Mouse (Mus musculus) lung, embryonic 16.5 days (tissue): ENCODE results near the gene Mmgt2. TPM values are rescaled to one million over a fixed set of nuclear protein-coding genes. Genes with fewer than 3 reads are reported as not detected.

Experiments used
- ATAC-seq: fragments of 200-750 bp; cut with Nextera tagmentation; 2 replicates; pipeline ENCODE4 v1.8.0; 2017; ENCODE audit warnings: low read depth, mild to moderate bottlenecking, moderate library complexity
- H3K27ac ChIP-seq: fragments of 300-500 bp; sonication (generic); 2 replicates; pipeline ENCODE4 v1.5.1; 2014; ENCODE audit warnings: mild to moderate bottlenecking, control low read depth, low read length
- H3K27me3 ChIP-seq: fragments of 300-500 bp; sonication (generic); 2 replicates; pipeline ENCODE4 v1.6.1; 2014; ENCODE audit warnings: low read depth, low read length, mixed read lengths; ENCODE audit not compliant: control insufficient read depth, insufficient read depth
- H3K36me3 ChIP-seq: fragments of 300-500 bp; sonication (generic); 2 replicates; pipeline ENCODE4 v1.6.1; 2014; ENCODE audit warnings: low read length; ENCODE audit not compliant: control insufficient read depth, insufficient read depth
- H3K4me1 ChIP-seq: fragments of 300-500 bp; sonication (generic); replicated peaks from 2 replicates; pipeline ENCODE4 v1.6.1; 2014; ENCODE audit warnings: low read length, mixed read lengths; ENCODE audit not compliant: control insufficient read depth, insufficient read depth
- H3K4me2 ChIP-seq: fragments of 300-500 bp; sonication (generic); 2 replicates; pipeline ENCODE4 v1.6.1; 2014; ENCODE audit warnings: low read depth, low read length, control low read depth
- H3K4me3 ChIP-seq: fragments of 300-500 bp; sonication (generic); 2 replicates; pipeline ENCODE4 v1.5.1; 2014; ENCODE audit warnings: mild to moderate bottlenecking, low read length, control low read depth
- H3K9ac ChIP-seq: fragments of 300-500 bp; sonication (generic); 2 replicates; pipeline ENCODE4 v1.6.1; 2014; ENCODE audit warnings: low read length, control low read depth
- H3K9me3 ChIP-seq: fragments of 300-500 bp; sonication (generic); 2 replicates; pipeline ENCODE4 v1.6.1; 2016; ENCODE audit warnings: low read length; ENCODE audit not compliant: control insufficient read depth
- whole genome bisulfite sequencing: fragments of 180-500 bp; shearing (Covaris S2); extraction: QIAGEN DNeasy Blood & Tissue Kit; methylation state at CpG from one replicate; pipeline ENCODE4 v1.1.7; 2014; 5-methylcytosine and 5-hydroxymethylcytosine counted together
- polyA plus RNA-seq: library from polyadenylated mRNA; unstranded; fragments of >200 nt; fragmentation: Nextera tagmentation; extraction: Ambion mirVana; gene quantifications from 2 replicates; pipeline ENCODE4 v1.2.1, GENCODE M21; 2015

The Mmgt2 gene
- polyA plus RNA-seq, 1 experiment from 2014 or later, result 38.1 TPM

- ATAC-seq, result no peak
- peaks cover 29% of the 10 kb centered on the region for H3K4me1 ChIP-seq
- no peak overlapping the region for H3K27ac ChIP-seq
- H3K27me3 ChIP-seq, result no peaks in the 10 kb centered on the region
- WGBS, result 42% methylated on average over 10 of the region's 10 CpGs
- no peak overlapping the region for H3K4me3 ChIP-seq
- no peaks in the 10 kb centered on the region for H3K9me3 ChIP-seq
- peaks cover 35% of the 10 kb centered on the region for H3K36me3 ChIP-seq
- 0 out of 2 replicates have a peak overlapping the region, but pooled peaks have one; percentile 5 for H3K9ac ChIP-seq
- no peak overlapping the region for H3K4me2 ChIP-seq
Measured at GRCm38 (mm10) chr11:62606299-62607169, 41.9 kb upstream of the Mmgt2 start.

- 56% methylated on average over 10 of the region's 10 CpGs for WGBS
- no peaks in the 10 kb centered on the region for H3K27me3 ChIP-seq
- H3K9me3 ChIP-seq, result no peaks in the 10 kb centered on the region
- H3K36me3 ChIP-seq, result peaks cover 35% of the 10 kb centered on the region
- peaks cover 23% of the 10 kb centered on the region for H3K4me1 ChIP-seq
- H3K27ac ChIP-seq, result no peak overlapping the region
- H3K4me2 ChIP-seq, result no peak overlapping the region
- 0 out of 2 replicates have a peak overlapping the region, but pooled peaks have one; percentile 5 for H3K9ac ChIP-seq
- ATAC-seq, result no peak
- no peak overlapping the region for H3K4me3 ChIP-seq
Measured at GRCm38 (mm10) chr11:62607170-62607951, 41.1 kb upstream of the Mmgt2 start.

- H3K9ac ChIP-seq, result no peak overlapping the region
- H3K4me2 ChIP-seq, result no peak overlapping the region
- no peaks in the 10 kb centered on the region for H3K27me3 ChIP-seq
- H3K27ac ChIP-seq, result no peak overlapping the region
- H3K4me1 ChIP-seq, result peaks cover 23% of the 10 kb centered on the region
- no peak for ATAC-seq
- WGBS, result 83% methylated on average over 1 of the region's 1 CpGs
- H3K4me3 ChIP-seq, result no peak overlapping the region
- peaks cover 35% of the 10 kb centered on the region for H3K36me3 ChIP-seq
- no peaks in the 10 kb centered on the region for H3K9me3 ChIP-seq
Measured at GRCm38 (mm10) chr11:62607952-62608201, 40.6 kb upstream of the Mmgt2 start.

GRCm38 (mm10) chr11:62608826-62609675 lies 39.4 kb upstream of the Mmgt2 start:
- H3K36me3 ChIP-seq, result peaks cover 33% of the 10 kb centered on the region
- no peak overlapping the region for H3K9ac ChIP-seq
- no peaks in the 10 kb centered on the region for H3K9me3 ChIP-seq
- 64% methylated on average over 10 of the region's 10 CpGs for WGBS
- no peak overlapping the region for H3K4me2 ChIP-seq
- H3K27ac ChIP-seq, result no peak overlapping the region
- ATAC-seq, result no peak
- peaks cover 25% of the 10 kb centered on the region for H3K4me1 ChIP-seq
- no peak overlapping the region for H3K4me3 ChIP-seq
- H3K27me3 ChIP-seq, result no peaks in the 10 kb centered on the region

GRCm38 (mm10) chr11:62610304-62610703 lies 38.2 kb upstream of the Mmgt2 start:
- Histone ChIP-seq H3K36me3 (peaks cover 20% of the 10 kb centered on the region), H3K9ac (no peak overlapping the region), H3K9me3 (no peaks in the 10 kb centered on the region), H3K27me3 (no peaks in the 10 kb centered on the region), H3K4me3 (no peak overlapping the region), H3K4me2 (no peak overlapping the region), H3K27ac (no peak overlapping the region), H3K4me1 (peaks cover 15% of the 10 kb centered on the region)
- WGBS, result 75% methylated on average over 6 of the region's 6 CpGs
- ATAC-seq, result no peak

GRCm38 (mm10) chr11:62612604-62613003 lies 35.9 kb upstream of the Mmgt2 start:
- Histone ChIP-seq H3K9ac (no peak overlapping the region), H3K4me1 (peaks cover 8% of the 10 kb centered on the region; the same call in 1 of the 2 replicates), H3K9me3 (no peaks in the 10 kb centered on the region), H3K4me3 (no peak overlapping the region), H3K27ac (no peak overlapping the region), H3K27me3 (no peaks in the 10 kb centered on the region), H3K36me3 (peaks cover 8% of the 10 kb centered on the region), H3K4me2 (no peak overlapping the region)
- no peak for ATAC-seq
- WGBS, result 82% methylated on average over 10 of the region's 10 CpGs

GRCm38 (mm10) chr11:62613657-62614365 lies 34.7 kb upstream of the Mmgt2 start:
- H3K4me3 ChIP-seq, result peak overlapping the region; percentile 15; the same call in 1 of the 2 replicates
- H3K36me3 ChIP-seq, result peaks cover 6% of the 10 kb centered on the region
- H3K9ac ChIP-seq, result peak overlapping the region; percentile 45
- peaks cover 8% of the 10 kb centered on the region; the same call in 1 of the 2 replicates for H3K4me1 ChIP-seq
- no peaks in the 10 kb centered on the region for H3K27me3 ChIP-seq
- peak overlapping the region; percentile 43 for H3K4me2 ChIP-seq
- WGBS, result 21% methylated on average over 19 of the region's 19 CpGs
- H3K27ac ChIP-seq, result peak overlapping the region; percentile 0; the same call in 1 of the 2 replicates
- peak; percentile 96 for ATAC-seq
- no peaks in the 10 kb centered on the region for H3K9me3 ChIP-seq

- no peak overlapping the region for H3K4me2 ChIP-seq
- WGBS, result 84% methylated on average over 8 of the region's 8 CpGs
- H3K9ac ChIP-seq, result no peak overlapping the region
- no peak overlapping the region for H3K4me3 ChIP-seq
- peaks cover 8% of the 10 kb centered on the region; the same call in 1 of the 2 replicates for H3K4me1 ChIP-seq
- H3K27me3 ChIP-seq, result no peaks in the 10 kb centered on the region
- no peaks in the 10 kb centered on the region for H3K9me3 ChIP-seq
- H3K27ac ChIP-seq, result no peak overlapping the region
- H3K36me3 ChIP-seq, result peaks cover 4% of the 10 kb centered on the region
- ATAC-seq, result no peak
Measured at GRCm38 (mm10) chr11:62614876-62615410, 33.5 kb upstream of the Mmgt2 start.
